In the genomic region with DNA sequence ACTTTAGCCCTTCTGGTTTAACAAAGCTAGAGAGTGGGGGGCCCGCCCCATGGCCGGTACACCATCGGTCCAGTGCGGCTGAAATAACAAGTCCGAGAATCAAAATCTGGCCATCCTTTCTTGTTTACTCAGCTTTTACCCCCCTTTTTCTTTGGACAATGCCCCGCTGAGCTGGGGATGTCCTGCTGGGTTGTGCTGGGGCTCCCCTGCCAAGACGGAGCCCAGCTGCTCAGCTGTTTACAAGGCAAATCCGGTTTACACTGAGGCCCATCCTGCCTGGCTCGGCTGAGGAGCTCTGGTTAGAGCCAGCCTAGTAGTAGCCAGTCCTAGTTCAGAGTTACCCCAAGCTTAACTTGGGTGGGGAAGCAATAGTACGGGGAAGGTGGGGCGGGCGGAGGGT, we compare ENCODE assay signal across 9 mouse cellular contexts.
A peak's percentile ranks its signal among the peaks of the same experiment; 100 is the strongest.
DNase-seq lines count a peak whose midpoint lies in the region; ATAC-seq and TF ChIP-seq lines count a peak whose summit lies in the region.
"Had no signal": no experiment of that assay in that cellular context is flagged by ENCODE, and none has a peak within 500 bp of the region (broad histone marks: within the 10 kb centered on the region; RNA-seq: fewer than 3 reads in every experiment).

No protein-coding gene starts in this region.

- no peaks in the 10 kb centered on the region; the same call in 1 of the 2 replicates for H3K27me3 ChIP-seq in hindbrain, embryonic 16.5 days (replicated peaks; ENCODE audit: control insufficient read depth, insufficient read depth, low read length)
- peaks cover 11% of the 10 kb centered on the region for H3K27me3 ChIP-seq in midbrain, embryonic 11.5 days (ENCODE audit: control insufficient read depth, insufficient read depth, low read length)
- H3K27me3 ChIP-seq in forebrain, embryonic 13.5 days: peaks cover 4% of the 10 kb centered on the region; the same call in 1 of the 2 replicates

- TF ChIP-seq CTCF in brain, embryonic 14.5 days (IDR thresholded peaks at IDR 0.05; ENCODE audit: borderline replicate concordance, extremely low read depth, insufficient read depth, insufficient read length): no peak

- H3K36me3 ChIP-seq in hindbrain, embryonic 16.5 days (ENCODE audit: control insufficient read depth, insufficient read depth, low read length): no peaks in the 10 kb centered on the region
- H3K36me3 ChIP-seq in midbrain, embryonic 11.5 days (ENCODE audit: control insufficient read depth, insufficient read depth, low read length): no peaks in the 10 kb centered on the region
- no peaks in the 10 kb centered on the region for H3K36me3 ChIP-seq in forebrain, embryonic 13.5 days (ENCODE audit: poor library complexity, severe bottlenecking)
- H3K36me3 ChIP-seq: embryonic facial prominence, embryonic 10.5 days had no signal

- no peak overlapping the region for H3K9ac ChIP-seq in hindbrain, embryonic 16.5 days (ENCODE audit: low read depth, low read length)
- no peak overlapping the region for H3K9ac ChIP-seq in midbrain, embryonic 11.5 days (ENCODE audit: low read length)
- H3K9ac ChIP-seq in forebrain, embryonic 13.5 days: no peak overlapping the region

- H3K27ac ChIP-seq in hindbrain, embryonic 16.5 days (ENCODE audit: low read depth, low read length): peak overlapping the region; percentile 18; the same call in 1 of the 2 replicates
- H3K27ac ChIP-seq in midbrain, embryonic 11.5 days (ENCODE audit: low read depth, low read length): no peak overlapping the region
- no peak overlapping the region for H3K27ac ChIP-seq in forebrain, embryonic 13.5 days
- H3K27ac ChIP-seq: embryonic facial prominence, embryonic 10.5 days had no signal

- H3K4me3 ChIP-seq in hindbrain, embryonic 16.5 days (ENCODE audit: low read length): no peak overlapping the region
- H3K4me3 ChIP-seq in midbrain, embryonic 11.5 days (ENCODE audit: low read depth, low read length): no peak overlapping the region
- no peak overlapping the region for H3K4me3 ChIP-seq in forebrain, embryonic 13.5 days
- H3K4me3 ChIP-seq: embryonic facial prominence, embryonic 10.5 days; left cerebral cortex, adult 2 months had no signal

- WGBS in hindbrain, embryonic 16.5 days: 43% methylated on average over 12 of the region's 12 CpGs
- WGBS in midbrain, embryonic 11.5 days: 22% methylated on average over 12 of the region's 12 CpGs
- 34% methylated on average over 12 of the region's 12 CpGs for WGBS in forebrain, embryonic 13.5 days

- no peaks in the 10 kb centered on the region for H3K9me3 ChIP-seq in hindbrain, embryonic 16.5 days (ENCODE audit: control insufficient read depth, low read length)
- no peaks in the 10 kb centered on the region for H3K9me3 ChIP-seq in midbrain, embryonic 11.5 days (ENCODE audit: control insufficient read depth, low read length)
- no peaks in the 10 kb centered on the region for H3K9me3 ChIP-seq in forebrain, embryonic 13.5 days (replicated peaks)
- H3K9me3 ChIP-seq: embryonic facial prominence, embryonic 10.5 days had no signal

- peak; percentile 40 for DNase-seq in kidney, postnatal 14 days
- no peak for DNase-seq in kidney, adult 8-10 months
- peak; percentile 49 for DNase-seq in brain, embryonic 14.5 days (ENCODE audit: low read depth)
- no peak for DNase-seq in midbrain, embryonic 11.5 days (ENCODE audit: low spot score, missing footprints)
- no peak for DNase-seq in adrenal gland, postnatal 25 days

- H3K4me1 ChIP-seq in hindbrain, embryonic 16.5 days (ENCODE audit: control insufficient read depth, insufficient read depth, low read depth, low read length): peaks cover 3% of the 10 kb centered on the region; the same call in 1 of the 2 replicates
- H3K4me1 ChIP-seq in midbrain, embryonic 11.5 days (ENCODE audit: control insufficient read depth, insufficient read depth, low read length): peaks cover 6% of the 10 kb centered on the region; the same call in 1 of the 2 replicates
- peaks cover 8% of the 10 kb centered on the region for H3K4me1 ChIP-seq in forebrain, embryonic 13.5 days

- no peak overlapping the region for H3K4me2 ChIP-seq in hindbrain, embryonic 16.5 days (ENCODE audit: low read length)
- no peak overlapping the region for H3K4me2 ChIP-seq in midbrain, embryonic 11.5 days
- H3K4me2 ChIP-seq in forebrain, embryonic 13.5 days: no peak overlapping the region

- no peak for TF ChIP-seq POLR2A in brain, embryonic 14.5 days (IDR thresholded peaks at IDR 0.05; ENCODE audit: borderline replicate concordance, extremely low read depth, insufficient read depth, insufficient read length, poor library complexity, severe bottlenecking)

- peak; percentile 72 for ATAC-seq in hindbrain, embryonic 16.5 days
- peak; percentile 40; the same call in 1 of the 2 replicates for ATAC-seq in midbrain, embryonic 11.5 days (ENCODE audit: low FRiP score)
- no peak for ATAC-seq in forebrain, embryonic 13.5 days

Comparison
In these comparisons a context has a peak if more than half of its experiments do, and no peak if none do; other contexts are left out.
1. DNase-seq: peak in kidney, postnatal 14 days (single experiment) and brain, embryonic 14.5 days (single experiment); none in kidney, adult 8-10 months (0 of 2), midbrain, embryonic 11.5 days (single experiment) and adrenal gland, postnatal 25 days (single experiment).